18 mouse cellular contexts compared by ENCODE assay signal in genomic region chr6:121226744-121227143, GRCm38 (mm10). TPM values are rescaled to one million over a fixed set of nuclear protein-coding genes. Genes with fewer than 3 reads are reported as not detected.
A peak's percentile ranks its signal among the peaks of the same experiment; 100 is the strongest.
DNase-seq lines count a peak whose midpoint lies in the region; ATAC-seq and TF ChIP-seq lines count a peak whose summit lies in the region.
"Had no signal": no experiment of that assay in that cellular context is flagged by ENCODE, and none has a peak within 500 bp of the region (broad histone marks: within the 10 kb centered on the region; RNA-seq: fewer than 3 reads in every experiment).

No protein-coding gene starts in this region.

- TF ChIP-seq POLR2A in thymus, adult 2 months (IDR thresholded peaks at IDR 0.05; ENCODE audit: control insufficient read depth, extremely low read depth, insufficient read depth, low read length, poor library complexity) = no peak

- H3K4me3 ChIP-seq in thymus, adult 2 months (ENCODE audit: control insufficient read depth, insufficient read depth, low read length) = no peak overlapping the region
- H3K4me3 ChIP-seq in megakaryocyte, embryonic 14.5 days (replicated peaks) = peak overlapping the region; percentile 89
- H3K4me3 ChIP-seq in gastrocnemius, adult 2 months = no peak overlapping the region
- H3K4me3 ChIP-seq: forebrain, embryonic 12.5 days; hindbrain, embryonic 13.5 days; intestine, embryonic 15.5 days; liver, embryonic 15.5 days; neural tube, embryonic 12.5 days had no signal

- H3K36me3 ChIP-seq in thymus, adult 2 months (ENCODE audit: control insufficient read depth, insufficient read depth, low read length) = no peaks in the 10 kb centered on the region
- H3K36me3 ChIP-seq in megakaryocyte, embryonic 14.5 days (replicated peaks; ENCODE audit: low read length) = peaks cover 86% of the 10 kb centered on the region
- H3K36me3 ChIP-seq in splenic B cell, adult 2 months (ENCODE audit: control insufficient read depth, insufficient read depth, low read length, poor library complexity, severe bottlenecking) = no peaks in the 10 kb centered on the region
- H3K36me3 ChIP-seq: forebrain, embryonic 12.5 days; hindbrain, embryonic 13.5 days; intestine, embryonic 15.5 days; liver, embryonic 15.5 days; neural tube, embryonic 12.5 days had no signal

- no peak for TF ChIP-seq CTCF in thymus, adult 2 months (IDR thresholded peaks at IDR 0.05; ENCODE audit: borderline replicate concordance, control insufficient read depth, extremely low read depth, insufficient read depth, low read length, poor library complexity)
- TF ChIP-seq CTCF in gastrocnemius, adult 2 months (IDR thresholded peaks at IDR 0.05) = no peak

- no peak for DNase-seq in thymus, adult 2 months
- no peak for DNase-seq in thymus, postnatal 36 days
- peak; percentile 24 for DNase-seq in splenic B cell, adult 2 months (ENCODE audit: low read depth, low spot score)
- no peak for DNase-seq in adrenal gland, adult 2 months
- no peak for DNase-seq in gastrocnemius, adult 2 months
- DNase-seq: cerebellum, adult 18-20 months; cerebellum, postnatal 25 days; gastrocnemius, postnatal 25 days; lung, postnatal 10 days had no signal

- no peaks in the 10 kb centered on the region; the same call in 1 of the 2 replicates for H3K9me3 ChIP-seq in megakaryocyte, embryonic 14.5 days
- H3K9me3 ChIP-seq: forebrain, embryonic 12.5 days; hindbrain, embryonic 13.5 days; intestine, embryonic 15.5 days; liver, embryonic 15.5 days; neural tube, embryonic 12.5 days had no signal

- 7% methylated on average over 2 of the region's 2 CpGs for WGBS in thymus, adult 2 months

- H3K27ac ChIP-seq in thymus, adult 2 months (ENCODE audit: control insufficient read depth, insufficient read depth, low read length) = peak overlapping the region; percentile 97
- no peak overlapping the region for H3K27ac ChIP-seq in gastrocnemius, adult 2 months
- H3K27ac ChIP-seq: forebrain, embryonic 12.5 days; hindbrain, embryonic 13.5 days; intestine, embryonic 15.5 days; liver, embryonic 15.5 days; neural tube, embryonic 12.5 days had no signal

- H3K27me3 ChIP-seq in thymus, adult 2 months (ENCODE audit: control insufficient read depth, insufficient read depth, low read length) = no peaks in the 10 kb centered on the region
- H3K27me3 ChIP-seq in megakaryocyte, embryonic 14.5 days (replicated peaks) = no peaks in the 10 kb centered on the region
- H3K27me3 ChIP-seq in splenic B cell, adult 2 months (ENCODE audit: control insufficient read depth, insufficient read depth, low read length, poor library complexity, severe bottlenecking) = no peaks in the 10 kb centered on the region
- H3K27me3 ChIP-seq: forebrain, embryonic 12.5 days; hindbrain, embryonic 13.5 days; intestine, embryonic 15.5 days; liver, embryonic 15.5 days; neural tube, embryonic 12.5 days had no signal

- peaks cover 45% of the 10 kb centered on the region for H3K4me1 ChIP-seq in thymus, adult 2 months (replicated peaks; ENCODE audit: control insufficient read depth, insufficient read depth, low read length)
- peaks cover 97% of the 10 kb centered on the region for H3K4me1 ChIP-seq in megakaryocyte, embryonic 14.5 days
- H3K4me1 ChIP-seq: forebrain, embryonic 12.5 days; hindbrain, embryonic 13.5 days; intestine, embryonic 15.5 days; neural tube, embryonic 12.5 days had no signal

- peak; percentile 62 for ATAC-seq in common myeloid progenitor, adult 5-6 weeks (replicated peaks; ENCODE audit: low read depth, poor library complexity, severe bottlenecking)
- ATAC-seq: intestine, embryonic 15.5 days; midbrain, embryonic 16.5 days had no signal

- intact Hi-C loops in gastrocnemius, adult 2 months (cut with DNase I) = no loop called here

RNA-seq across cellular contexts. Expression of gene Tuba8, which starts 16.2 kb away (rescaled TPM):
- polyA plus RNA-seq in thymus, adult 2 months (2012; rRNA removed) = 2.9 and 4.3 TPM in 2 replicates
- 34.6 and 40.7 TPM in 2 replicates for total RNA-seq in common myeloid progenitor, adult 5-6 weeks (2017)
- 75.1 and 120 TPM in 2 replicates for polyA plus RNA-seq in megakaryocyte, embryonic 14.5 days (2012; ENCODE audit: insufficient read depth, low replicate concordance)
- total RNA-seq in adrenal gland, adult 2 months (2021) = 10 to 100 TPM; 13.3 to 16.5 TPM
- polyA plus RNA-seq in adrenal gland, adult 2 months (2012; rRNA removed) = 2.0 and 2.3 TPM in 2 replicates
- 100 to 1,000 TPM; 201 to 248 TPM for total RNA-seq in gastrocnemius, adult 2 months (2021)

RNA-seq across cellular contexts. Expression of gene Usp18, which starts 19.0 kb away (rescaled TPM):
- 30.0 and 43.4 TPM in 2 replicates for polyA plus RNA-seq in thymus, adult 2 months (2012; rRNA removed)
- total RNA-seq in common myeloid progenitor, adult 5-6 weeks (2017) = 2.6 and 9.0 TPM in 2 replicates
- 1.2 TPM in 1 of 2 replicates, not detected in the other for polyA plus RNA-seq in megakaryocyte, embryonic 14.5 days (2012; ENCODE audit: insufficient read depth, low replicate concordance)
- total RNA-seq in adrenal gland, adult 2 months (2021) = 1 to 10 TPM; 2.7 TPM
- polyA plus RNA-seq in adrenal gland, adult 2 months (2012; rRNA removed) = 7.6 and 9.6 TPM in 2 replicates
- 1 to 10 TPM in 1 of 2 experiments, under 1 TPM in 1; 0.89 to 1.5 TPM for total RNA-seq in gastrocnemius, adult 2 months (2021)
- total RNA-seq: layer of hippocampus, postnatal 14 days had no signal

RNA-seq across cellular contexts. Expression of gene Pex26, which starts 43.3 kb away (rescaled TPM):
- polyA plus RNA-seq in thymus, adult 2 months (2012; rRNA removed) = 29.3 and 31.7 TPM in 2 replicates
- 5.6 and 6.3 TPM in 2 replicates for total RNA-seq in common myeloid progenitor, adult 5-6 weeks (2017)
- polyA plus RNA-seq in megakaryocyte, embryonic 14.5 days (2012; ENCODE audit: insufficient read depth, low replicate concordance) = 3.6 and 7.2 TPM in 2 replicates
- 10 to 100 TPM in 1 of 2 experiments, 1 to 10 TPM in 1; 9.1 to 11.2 TPM for total RNA-seq in adrenal gland, adult 2 months (2021)
- polyA plus RNA-seq in adrenal gland, adult 2 months (2012; rRNA removed) = 19.2 and 24.0 TPM in 2 replicates
- total RNA-seq in gastrocnemius, adult 2 months (2021) = 1 to 10 TPM; 3.5 to 3.8 TPM
